Mouse (Mus musculus) myocyte (in vitro differentiated cells): ENCODE measurements at regions not wholly inside any gene's neighbourhood (a gene's known extent, or its start where the extent isn't known, plus 50 kb on each side); places are given as distances from the start of the nearest gene placed in this dataset.

Source experiments
- CEBPB ChIP-seq: IDR thresholded peaks from 2 replicates; pipeline ENCODE4 v1.6.1; 2011; ENCODE audit warnings: mild to moderate bottlenecking, moderate library complexity; ENCODE audit not compliant: poor library complexity, insufficient read depth, severe bottlenecking
- E2F4 ChIP-seq: IDR thresholded peaks from one replicate; pipeline ENCODE4 v1.6.1; 2011; ENCODE audit warnings: mild to moderate bottlenecking, control low read depth, moderate library complexity; ENCODE audit not compliant: insufficient read depth
- MYOD1 ChIP-seq, 3 experiments: IDR thresholded peaks; one replicate each; pipeline ENCODE4 v1.6.1; 2011; ENCODE audit warnings: control low read depth in 2 of 3, low read depth in 2 of 3, mild to moderate bottlenecking in 2 of 3, moderate library complexity in 1 of 3; ENCODE audit not compliant: insufficient read length in 2 of 3, control insufficient read depth in 1 of 3
- MYOG ChIP-seq, 3 experiments: IDR thresholded peaks; one replicate each; pipeline ENCODE4 v1.6.1; 2011; ENCODE audit warnings: control low read depth in 2 of 3, low read depth in 2 of 3, mild to moderate bottlenecking in 2 of 3; ENCODE audit not compliant: insufficient read length in 2 of 3, control insufficient read depth in 1 of 3, insufficient read depth in 1 of 3
- POLR2A ChIP-seq: IDR thresholded peaks from one replicate; pipeline ENCODE4 v1.6.1; 2011; ENCODE audit warnings: low read depth, mild to moderate bottlenecking, control low read depth, moderate library complexity; ENCODE audit not compliant: insufficient read length
- POLR2AphosphoS2 ChIP-seq: IDR thresholded peaks from one replicate; pipeline ENCODE4 v1.6.1; 2011; ENCODE audit warnings: low read depth, control low read depth; ENCODE audit not compliant: insufficient read length
- TCF12 ChIP-seq: IDR thresholded peaks from one replicate; pipeline ENCODE4 v1.6.1; 2011; ENCODE audit warnings: mild to moderate bottlenecking, control low read depth; ENCODE audit not compliant: poor library complexity, insufficient read depth, severe bottlenecking
- USF1 ChIP-seq: IDR thresholded peaks from one replicate; pipeline ENCODE4 v1.6.1; 2011; ENCODE audit warnings: low read depth, mild to moderate bottlenecking, control low read depth, moderate library complexity

GRCm38 (mm10) chr4:62821288-62821687 is 144.1 kb upstream of the Zfp618 start:
- TF ChIP-seq POLR2A (no peak), CEBPB (no peak), E2F4 (no peak), MYOG (IDR thresholded peaks at IDR 0.05; ENCODE audit: control insufficient read depth in 1 of 3, insufficient read depth in 1 of 3, insufficient read length in 2 of 3, low read depth in 2 of 3) (no peak), USF1 (no peak), TCF12 (no peak), POLR2AphosphoS2 (no peak), MYOD1 (IDR thresholded peaks at IDR 0.05; ENCODE audit: control insufficient read depth in 1 of 3, insufficient read length in 2 of 3, low read depth in 2 of 3) (no peak)
